8 mouse cellular contexts compared by ENCODE assay signal in genomic region chr3:79627484-79628181, GRCm38 (mm10). TPM values are rescaled to one million over a fixed set of nuclear protein-coding genes. Genes with fewer than 3 reads are reported as not detected.
DNase-seq lines count a peak whose midpoint lies in the region; ATAC-seq and TF ChIP-seq lines count a peak whose summit lies in the region.

No protein-coding gene starts in this region.

- no peaks in the 10 kb centered on the region for H3K9me3 ChIP-seq in heart, embryonic 10.5 days
- H3K9me3 ChIP-seq in CH12.LX (replicated peaks; ENCODE audit: low read length), result no peaks in the 10 kb centered on the region
- no peaks in the 10 kb centered on the region for H3K9me3 ChIP-seq in limb, embryonic 12.5 days

- peak overlapping the region; percentile 73; the same call in 1 of the 2 replicates for H3K9ac ChIP-seq in CH12.LX (ENCODE audit: insufficient read depth, low read depth)
- peak overlapping the region; percentile 66; the same call in 1 of the 2 replicates for H3K9ac ChIP-seq in limb, embryonic 12.5 days (replicated peaks)

- no peak for DNase-seq in heart, embryonic 10.5 days (ENCODE audit: low spot score)
- no peak for DNase-seq in heart, postnatal 4 days
- DNase-seq in CH12.LX (ENCODE audit: extremely low read depth), result peak; percentile 56
- peak; percentile 51 for DNase-seq in splenic B cell, adult 2 months (ENCODE audit: low read depth, low spot score)
- DNase-seq in right cerebral cortex, postnatal 4 days, result no peak
- no peak for DNase-seq in cerebellum, adult 18-20 months

- peaks cover 7% of the 10 kb centered on the region for H3K79me2 ChIP-seq in CH12.LX (replicated peaks; ENCODE audit: control insufficient read depth, extremely low read depth, insufficient read depth, poor library complexity, severe bottlenecking)

- dilution Hi-C loops in CH12.LX (cut with MboI; ENCODE audit: extremely low pct_ligation_motif_present, extremely low pct_unique_long_range_greater_than_20kb, low sequenced_read_pairs), result no loop called here

- TF ChIP-seq EP300 in CH12.LX (IDR thresholded peaks at IDR 0.05; ENCODE audit: low read length), result no peak

- no peak; the same call in 1 of the 2 replicates for TF ChIP-seq RAD21 in CH12.LX (IDR thresholded peaks at IDR 0.05; ENCODE audit: low read depth, low read length)

- peaks cover 7% of the 10 kb centered on the region; the same call in 1 of the 2 replicates for H3K4me1 ChIP-seq in heart, embryonic 10.5 days
- H3K4me1 ChIP-seq in CH12.LX (ENCODE audit: control insufficient read depth in 1 of 2, insufficient read depth in 2 of 2), result peaks cover 0 to 5% of the 10 kb centered on the region in 2 experiments; a peak in 2 of 4 replicates
- no peaks in the 10 kb centered on the region for H3K4me1 ChIP-seq in embryonic fibroblast, embryonic 13.5 days (ENCODE audit: control insufficient read depth, insufficient read depth, low read length)
- H3K4me1 ChIP-seq in limb, embryonic 12.5 days (replicated peaks), result no peaks in the 10 kb centered on the region; the same call in 1 of the 2 replicates

- H3K27me3 ChIP-seq in heart, embryonic 10.5 days (ENCODE audit: insufficient read depth, poor library complexity, severe bottlenecking), result no peaks in the 10 kb centered on the region
- H3K27me3 ChIP-seq in CH12.LX (replicated peaks), result no peaks in the 10 kb centered on the region
- H3K27me3 ChIP-seq in limb, embryonic 12.5 days, result no peaks in the 10 kb centered on the region
- H3K27me3 ChIP-seq in splenic B cell, adult 2 months (ENCODE audit: control insufficient read depth, insufficient read depth, low read length, poor library complexity, severe bottlenecking), result no peaks in the 10 kb centered on the region

- peak in 1 of 2 experiments; percentile 62; a peak in 2 of 4 replicates for TF ChIP-seq CTCF in CH12.LX (conservative IDR thresholded peaks at IDR 0.05 in 1 of 2, IDR thresholded peaks at IDR 0.05 in 1 of 2; ENCODE audit: low read depth in 2 of 2, low read length in 2 of 2)
- no peak for TF ChIP-seq CTCF in embryonic fibroblast, embryonic 13.5 days (IDR thresholded peaks at IDR 0.05; ENCODE audit: borderline replicate concordance, insufficient read depth, low read length)

- peak overlapping the region; percentile 69; the same call in 1 of the 2 replicates for H3K4me2 ChIP-seq in CH12.LX (ENCODE audit: insufficient read depth, low read depth, poor library complexity, severe bottlenecking)
- peak overlapping the region; percentile 85 for H3K4me2 ChIP-seq in limb, embryonic 12.5 days

- peaks cover 20% of the 10 kb centered on the region for H3K36me3 ChIP-seq in heart, embryonic 10.5 days
- peaks cover 5 to 15% of the 10 kb centered on the region in 2 experiments for H3K36me3 ChIP-seq in CH12.LX (replicated peaks in 1 of 2; ENCODE audit: control insufficient read depth in 1 of 2, insufficient read depth in 1 of 2, low read length in 1 of 2)
- peaks cover 18% of the 10 kb centered on the region for H3K36me3 ChIP-seq in limb, embryonic 12.5 days
- H3K36me3 ChIP-seq in splenic B cell, adult 2 months (ENCODE audit: control insufficient read depth, insufficient read depth, low read length, poor library complexity, severe bottlenecking), result 0 out of 2 replicates have a peak, but pooled peaks cover 2% of the 10 kb centered on the region

- 29% methylated on average over 10 of the region's 10 CpGs for WGBS in heart, embryonic 10.5 days
- WGBS in limb, embryonic 12.5 days, result 35% methylated on average over 10 of the region's 10 CpGs

- H3K4me3 ChIP-seq in heart, embryonic 10.5 days, result peak overlapping the region; percentile 79
- H3K4me3 ChIP-seq in CH12.LX (replicated peaks in 1 of 3; ENCODE audit: low read depth in 2 of 3, low read length in 2 of 3, poor library complexity in 1 of 3), result peak overlapping the region; percentile 61 to 89 (median 81)
- H3K4me3 ChIP-seq in embryonic fibroblast, embryonic 13.5 days (ENCODE audit: insufficient read depth, low read length), result peak overlapping the region; percentile 81
- peak overlapping the region; percentile 64 for H3K4me3 ChIP-seq in limb, embryonic 12.5 days (replicated peaks)

- peak overlapping the region; percentile 90 for H3K27ac ChIP-seq in heart, embryonic 10.5 days
- no peak overlapping the region for H3K27ac ChIP-seq in CH12.LX (ENCODE audit: insufficient read depth, low read depth)
- H3K27ac ChIP-seq in embryonic fibroblast, embryonic 13.5 days (ENCODE audit: insufficient read depth, low read length), result no peak overlapping the region
- no peak overlapping the region for H3K27ac ChIP-seq in limb, embryonic 12.5 days

- in situ Hi-C loops in CH12.LX (cut with MboI; ENCODE audit: low pct_ligation_motif_present, low pct_unique_long_range_greater_than_20kb, low sequenced_read_pairs), result no loop called here

- no peak for TF ChIP-seq POLR2A in CH12.LX (IDR thresholded peaks at IDR 0.05; ENCODE audit: low read depth, low read length)
- no peak for TF ChIP-seq POLR2A in embryonic fibroblast, embryonic 13.5 days (IDR thresholded peaks at IDR 0.05; ENCODE audit: low read depth, low read length)

- no peak for ATAC-seq in limb, embryonic 12.5 days (ENCODE audit: insufficient number of reproducible peaks, insufficient read depth, low FRiP score, low TSS enrichment, low read depth)

TF ChIP-seq in CH12.LX, 34 proteins besides CTCF, POLR2A, EP300 and RAD21:
- TF ChIP-seq MAFK (IDR thresholded peaks at IDR 0.05; ENCODE audit: insufficient replicate concordance, low read length) (no peak), PAX5 (IDR thresholded peaks at IDR 0.05; ENCODE audit: low read length) (no peak), JUN (IDR thresholded peaks at IDR 0.05; ENCODE audit: insufficient read depth, low read depth, low read length) (no peak), CHD2 (IDR thresholded peaks at IDR 0.05; ENCODE audit: low read length) (no peak), MAZ (IDR thresholded peaks at IDR 0.05; ENCODE audit: low read depth, low read length) (no peak), BHLHE40 (IDR thresholded peaks at IDR 0.05; ENCODE audit: low read depth, low read length) (no peak), MEF2A (IDR thresholded peaks at IDR 0.05; ENCODE audit: borderline replicate concordance, low read depth, low read length) (no peak), POLR2AphosphoS2 (IDR thresholded peaks at IDR 0.05; ENCODE audit: low read depth, low read length) (no peak), TCF12 (IDR thresholded peaks at IDR 0.05; ENCODE audit: low read depth, low read length) (no peak)

RNA-seq across cellular contexts. Expression of gene 4930579G24Rik, which starts 1.2 kb away (rescaled TPM):
- 24.0 and 25.1 TPM in 2 replicates for polyA plus RNA-seq in heart, embryonic 10.5 days (2016; fragmentation: Nextera tagmentation; extraction: Ambion mirVana)
- total RNA-seq in heart, postnatal 4 days (2021), result 10 to 100 TPM; 11.9 to 14.9 TPM
- total RNA-seq in CH12.LX (2012; rRNA removed), result 10.0 and 10.2 TPM in 2 replicates
- 14.2 and 15.7 TPM in 2 replicates for total RNA-seq in CH12.LX (2014; rRNA removed)
- 7.4 and 9.4 TPM in 2 replicates for polyA plus RNA-seq in CH12.LX (2012; ENCODE audit: insufficient read length, low read depth)
- 14.0 and 14.3 TPM in 2 replicates for polyA plus RNA-seq in embryonic fibroblast, embryonic 13.5 days (2011; ENCODE audit: insufficient read length, low read depth, missing spikeins)
- 39.6 and 41.2 TPM in 2 replicates for polyA plus RNA-seq in limb, embryonic 12.5 days (2016; fragmentation: Nextera tagmentation; extraction: Ambion mirVana)

RNA-seq across cellular contexts. Expression of gene Etfdh, which starts 1.7 kb away (rescaled TPM):
- 88.6 and 129 TPM in 2 replicates for polyA plus RNA-seq in heart, embryonic 10.5 days (2016; fragmentation: Nextera tagmentation; extraction: Ambion mirVana)
- total RNA-seq in heart, postnatal 4 days (2021), result 100 to 1,000 TPM; 385 to 407 TPM
- total RNA-seq in CH12.LX (2012; rRNA removed) (20.1 and 22.4 TPM in 2 replicates), CH12.LX (2014; rRNA removed) (30.0 and 32.1 TPM in 2 replicates)
- 22.0 and 22.6 TPM in 2 replicates for polyA plus RNA-seq in CH12.LX (2012; ENCODE audit: insufficient read length, low read depth)
- 40.0 and 45.6 TPM in 2 replicates for polyA plus RNA-seq in embryonic fibroblast, embryonic 13.5 days (2011; ENCODE audit: insufficient read length, low read depth, missing spikeins)
- 45.0 and 46.8 TPM in 2 replicates for polyA plus RNA-seq in limb, embryonic 12.5 days (2016; fragmentation: Nextera tagmentation; extraction: Ambion mirVana)

RNA-seq across cellular contexts. Expression of gene Ppid, which starts 36.5 kb away (rescaled TPM):
- 145 and 186 TPM in 2 replicates for polyA plus RNA-seq in heart, embryonic 10.5 days (2016; fragmentation: Nextera tagmentation; extraction: Ambion mirVana)
- total RNA-seq in heart, postnatal 4 days (2021), result 10 to 100 TPM; 40.1 to 48.0 TPM
- total RNA-seq in CH12.LX (2012; rRNA removed) (129 and 190 TPM in 2 replicates), CH12.LX (2014; rRNA removed) (438 and 542 TPM in 2 replicates)
- polyA plus RNA-seq in CH12.LX (2012; ENCODE audit: insufficient read length, low read depth), result 335 and 389 TPM in 2 replicates
- 104 and 113 TPM in 2 replicates for polyA plus RNA-seq in embryonic fibroblast, embryonic 13.5 days (2011; ENCODE audit: insufficient read length, low read depth, missing spikeins)
- 208 and 211 TPM in 2 replicates for polyA plus RNA-seq in limb, embryonic 12.5 days (2016; fragmentation: Nextera tagmentation; extraction: Ambion mirVana)

Comparison
In these comparisons a context has a peak if more than half of its experiments do, and no peak if none do; other contexts are left out.
1. DNase-seq: peak in CH12.LX (single experiment) and splenic B cell, adult 2 months (single experiment); none in heart, embryonic 10.5 days (single experiment), heart, postnatal 4 days (single experiment), right cerebral cortex, postnatal 4 days (single experiment) and cerebellum, adult 18-20 months (0 of 2).
2. Peak in every context shown above with its lines, with median percentiles within 50 percentile points of each other: H3K4me3 ChIP-seq.